Mouse (Mus musculus) thymus, adult 18-20 months (tissue): ENCODE data around the gene Foxo3.

Experiments
- DNase-seq, 2 experiments: peaks; one replicate each; pipeline ENCODE4 v3.0.0; 2022; ENCODE audit warnings: mixed read lengths in 2 of 2

The Foxo3 gene

DNA sequence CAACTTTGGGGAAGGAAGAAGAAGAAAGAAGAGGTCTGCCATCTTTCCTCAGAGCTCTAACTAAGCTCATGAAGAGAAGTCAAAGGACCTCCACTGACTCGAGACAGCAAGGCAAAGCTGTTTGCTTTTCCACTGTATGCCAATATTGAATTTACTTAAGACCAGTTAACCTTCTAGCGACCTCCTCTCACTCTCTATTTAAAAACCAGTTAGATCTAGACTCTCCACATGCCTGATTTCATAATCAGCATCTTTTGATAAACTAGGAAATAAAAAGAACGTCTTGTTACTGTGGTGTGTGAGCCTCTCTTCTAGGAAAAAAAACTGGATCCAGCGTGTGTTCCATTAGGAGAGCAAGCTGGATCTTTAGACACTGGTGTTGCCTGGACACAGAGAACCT, 28.4 kb downstream of the Foxo3 start:
- no peak for DNase-seq

DNA sequence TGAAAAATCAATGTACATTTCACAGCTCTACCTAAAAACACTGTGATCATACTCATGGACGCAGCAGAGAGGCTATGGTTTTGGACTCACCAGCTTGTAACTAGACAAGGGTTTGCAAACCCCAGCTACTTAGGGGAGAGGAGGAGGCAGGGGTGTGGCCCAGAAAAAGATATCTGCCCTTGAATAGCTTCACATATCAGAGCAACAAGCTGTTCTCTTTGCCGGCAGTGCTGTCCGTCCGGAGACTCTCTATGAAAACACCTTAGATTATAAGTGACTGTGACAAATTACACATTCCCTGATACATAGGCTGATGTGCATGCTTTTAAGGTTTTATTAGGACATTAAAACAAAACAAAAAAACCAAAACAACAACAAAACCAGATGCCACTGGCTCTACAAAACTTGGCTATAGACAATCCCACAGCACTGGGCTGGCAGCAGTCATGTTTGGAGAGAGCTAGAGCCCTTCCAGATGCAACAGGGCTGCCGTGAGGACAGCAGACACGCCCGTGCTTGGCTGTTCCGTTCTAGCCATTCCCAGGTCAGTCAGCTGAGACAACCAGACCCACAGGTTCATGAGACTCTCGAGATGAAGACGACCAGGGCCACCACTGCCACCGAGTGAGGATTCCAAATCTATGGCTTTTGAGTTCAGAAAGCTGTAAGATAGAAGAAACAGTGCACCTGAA, 29.3 kb downstream of the Foxo3 start:
- no peak for DNase-seq

DNA sequence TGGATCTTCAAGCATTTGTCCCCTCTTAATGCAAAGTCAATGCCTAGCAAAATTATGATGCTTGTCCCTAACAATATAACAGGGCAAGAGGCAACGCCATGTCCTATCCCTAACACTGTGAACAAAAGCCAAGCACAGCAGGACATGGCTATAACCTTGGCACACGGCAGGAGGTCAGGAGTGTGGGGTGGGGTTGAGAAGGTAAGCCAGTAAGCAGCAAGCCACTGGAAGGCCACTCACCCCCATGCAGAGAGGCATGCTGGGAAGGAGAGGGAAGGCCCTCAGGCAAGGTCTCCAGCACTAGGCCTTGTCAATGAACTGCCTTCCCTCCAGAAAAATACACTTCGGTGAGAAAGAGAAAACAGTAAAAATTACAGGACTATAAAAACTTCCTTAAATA, 30.1 kb downstream of the Foxo3 start:
- no peak for DNase-seq

DNA sequence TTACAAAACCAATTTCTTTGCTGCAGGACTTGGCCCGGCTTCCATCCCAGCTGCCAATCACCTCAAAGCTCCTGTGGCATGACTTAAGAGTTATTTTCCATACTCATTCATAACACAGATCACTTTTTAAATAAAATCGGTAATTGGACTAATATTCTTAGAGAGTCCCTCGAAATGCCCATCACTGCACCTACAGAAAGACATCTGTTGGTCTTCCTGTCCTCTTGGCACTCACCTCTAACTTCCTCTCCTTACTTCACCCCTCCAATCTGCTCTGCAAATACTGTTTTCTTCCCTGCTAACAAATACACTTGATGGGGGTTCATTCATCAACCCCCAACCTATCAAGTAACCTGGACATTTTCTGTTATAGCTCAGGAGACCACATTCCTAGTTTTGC, 30.9 kb downstream of the Foxo3 start:
- DNase-seq: no peak

DNA sequence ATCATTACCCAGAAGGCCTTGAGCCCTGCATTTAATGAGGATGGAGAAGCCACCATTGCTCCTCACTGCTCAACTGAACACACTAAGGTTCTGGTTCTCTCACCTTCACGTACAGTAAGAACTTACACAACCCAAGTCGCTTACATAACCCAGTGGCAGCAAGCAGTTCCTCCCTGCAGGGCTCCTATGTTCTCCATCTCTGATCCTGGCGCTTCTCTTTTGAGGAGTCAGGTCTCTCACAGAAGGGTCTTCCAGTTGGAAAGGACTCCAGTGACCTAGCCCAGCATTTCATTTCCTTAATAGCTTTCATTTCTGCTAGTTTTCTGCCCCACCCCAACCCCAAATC, 31.3 kb downstream of the Foxo3 start:
- no peak for DNase-seq

DNA sequence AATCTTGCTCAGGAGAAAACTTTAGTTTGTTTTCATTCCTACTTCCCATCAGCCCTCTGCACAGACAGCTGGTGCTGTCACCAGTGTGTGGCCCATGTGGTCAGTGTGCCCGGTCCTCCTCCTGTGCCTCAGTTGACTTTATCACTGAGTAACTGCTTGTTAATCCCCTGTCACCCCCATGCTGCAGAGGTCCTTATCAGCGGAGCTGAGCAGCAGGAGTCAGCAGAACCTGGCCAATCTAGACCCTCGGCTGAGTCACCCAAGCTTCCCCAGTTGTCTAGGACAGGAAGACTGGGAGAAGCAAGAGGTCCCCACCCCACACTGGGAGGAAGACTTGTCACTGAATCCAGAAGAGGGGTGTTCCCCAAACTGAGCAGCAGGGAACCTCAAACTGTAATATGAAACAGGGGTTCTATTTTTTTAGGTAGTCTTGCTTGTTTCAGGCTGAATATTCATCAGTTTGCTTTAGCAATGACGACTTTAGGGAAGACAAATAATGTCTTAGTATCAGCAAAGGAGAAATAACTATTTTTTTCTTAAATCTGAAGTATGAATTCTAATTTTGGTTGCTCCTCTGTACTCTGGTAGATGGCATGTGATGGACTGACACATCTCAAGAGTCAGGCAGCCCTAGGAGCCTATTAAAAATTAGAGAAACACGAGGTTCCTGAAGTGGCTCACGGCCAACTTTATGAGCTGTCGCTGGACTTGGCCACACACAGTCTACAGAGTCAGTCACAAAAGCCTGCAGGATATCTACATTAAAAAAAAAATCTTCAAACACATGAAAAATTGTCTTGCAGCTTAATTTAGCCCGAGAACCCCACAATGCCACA, 31.9 kb downstream of the Foxo3 start:
- no peak for DNase-seq

DNA sequence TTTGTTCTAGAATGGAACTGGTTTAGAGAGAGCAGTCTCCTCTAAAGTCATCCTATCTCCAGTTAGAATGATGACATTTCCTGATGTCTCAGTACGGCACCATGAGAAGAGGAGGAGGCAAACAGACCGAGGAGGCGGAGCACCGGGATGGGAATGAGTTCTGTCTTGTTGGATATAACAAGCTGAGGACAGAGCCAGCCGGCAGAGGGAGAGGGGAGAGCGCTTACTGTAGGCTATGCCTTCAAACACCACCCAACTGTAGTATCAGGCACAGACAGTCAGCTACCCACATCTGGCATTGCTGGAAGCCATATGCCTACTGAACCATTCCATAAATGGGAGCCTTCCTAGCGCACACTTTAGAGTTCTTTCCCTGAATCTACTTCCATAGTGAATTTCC, 32.6 kb downstream of the Foxo3 start:
- no peak for DNase-seq

DNA sequence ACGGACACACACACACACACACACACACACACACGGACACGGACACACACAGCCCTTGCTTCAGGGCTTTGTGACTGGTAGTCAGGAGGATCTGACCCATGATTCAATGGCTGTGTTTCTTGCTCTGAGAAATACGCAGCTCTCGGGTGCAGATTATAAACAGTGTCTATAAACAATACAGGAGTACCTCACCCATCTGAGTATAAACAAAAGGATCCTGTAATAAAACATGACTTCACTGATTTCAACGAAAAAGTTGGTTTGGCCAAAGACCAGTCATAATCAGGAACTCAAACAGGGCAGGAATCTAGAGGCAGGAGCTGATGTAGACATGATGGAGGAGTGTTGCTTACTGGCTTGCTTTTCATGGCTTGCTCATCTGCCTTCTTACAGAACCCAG, 34.1 kb downstream of the Foxo3 start:
- no peak for DNase-seq

DNA sequence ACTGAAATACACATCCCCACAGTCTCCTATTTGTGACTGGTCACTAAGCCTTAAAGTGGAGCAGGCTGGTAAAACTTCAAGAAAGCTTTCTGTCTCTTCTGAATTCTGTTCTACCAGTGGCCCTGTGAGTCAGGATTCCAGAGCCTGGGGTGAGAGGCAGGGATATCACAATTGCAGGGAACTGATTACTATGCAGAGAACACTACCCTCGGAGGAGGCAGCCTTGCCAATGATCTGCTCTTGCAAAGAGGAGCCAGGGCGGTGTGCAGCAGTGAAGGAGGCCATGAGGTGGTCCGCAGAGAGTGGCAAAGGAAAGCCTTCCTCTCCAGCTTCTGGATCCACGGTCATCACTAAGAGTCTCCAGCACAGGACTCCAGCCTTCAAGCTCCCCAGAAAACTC, 34.8 kb downstream of the Foxo3 start:
- no peak for DNase-seq

DNA sequence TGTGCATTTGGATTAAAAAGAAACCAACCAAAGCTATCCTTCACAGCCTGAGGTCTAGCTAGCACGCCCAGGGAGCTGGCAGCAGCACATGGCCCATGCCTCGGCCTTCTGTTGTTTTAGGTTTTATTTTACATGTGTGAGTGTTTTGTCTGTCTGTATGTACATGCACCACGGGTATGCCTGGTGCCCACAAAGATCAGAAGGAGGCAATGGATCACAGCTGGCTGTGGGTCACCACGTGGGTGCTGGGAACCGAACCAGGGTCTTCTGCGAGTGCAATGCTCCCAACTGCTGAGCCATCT, 36.8 kb downstream of the Foxo3 start:
- DNase-seq: no peak

DNA sequence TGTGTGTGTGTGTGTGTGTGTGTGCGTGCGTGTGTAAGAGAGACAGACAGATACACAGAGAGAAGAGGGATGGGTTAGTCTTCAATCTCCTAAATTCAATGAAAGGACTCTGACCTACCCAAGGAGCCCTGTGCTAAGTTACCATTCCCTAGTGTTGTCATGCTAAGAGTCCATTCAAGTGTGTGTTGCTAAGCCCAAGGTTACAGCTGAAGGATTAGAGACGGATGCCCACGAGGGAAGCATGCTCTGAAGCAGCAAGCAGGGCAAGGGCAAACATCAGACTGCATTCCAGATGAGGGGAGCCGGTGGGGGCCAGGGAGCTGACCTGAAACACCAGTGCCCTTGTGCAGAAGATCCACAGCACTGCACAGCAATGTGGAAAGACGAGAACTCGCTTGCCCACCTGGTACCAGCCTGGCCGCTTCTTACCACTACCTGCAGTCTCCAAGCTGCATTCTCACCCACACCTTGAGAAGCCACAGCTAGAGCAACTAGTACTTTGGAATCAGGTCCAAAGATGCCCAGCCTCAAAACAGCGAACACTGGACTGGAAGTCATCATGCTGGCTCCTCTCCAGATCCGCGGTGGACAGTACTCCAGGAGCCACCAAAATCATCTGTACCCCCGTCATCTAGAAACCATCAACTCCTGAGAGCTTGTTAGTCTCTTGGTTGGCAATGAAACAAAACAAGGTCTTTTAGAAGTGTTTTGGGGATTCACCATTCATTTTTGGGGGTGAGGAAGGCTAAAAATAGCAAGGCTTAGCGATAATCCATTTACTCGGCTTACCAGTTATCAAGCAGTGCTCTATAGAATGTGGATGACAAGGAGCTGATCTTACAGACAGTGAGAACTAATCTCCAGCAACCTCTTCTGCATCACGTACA, 37.4 kb downstream of the Foxo3 start:
- DNase-seq: no peak

DNA sequence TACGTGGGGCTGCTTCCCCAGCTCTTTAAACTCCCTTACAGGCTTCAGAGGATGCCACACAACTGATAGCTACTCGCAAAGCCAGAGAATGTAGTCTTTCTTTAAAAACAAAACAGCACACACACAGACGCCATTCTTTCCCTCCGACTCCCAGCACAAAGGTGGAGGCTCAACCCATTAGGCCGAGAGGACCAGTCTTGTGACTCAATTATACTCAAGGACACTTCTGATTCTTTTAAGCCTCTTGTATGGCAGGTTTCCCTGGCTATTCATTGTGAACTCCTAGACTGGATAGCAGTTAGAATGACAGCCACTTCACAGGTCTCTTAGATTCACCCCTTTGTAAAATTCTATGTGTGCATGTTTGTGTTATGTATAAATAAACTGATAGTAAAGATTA, 38.3 kb downstream of the Foxo3 start:
- DNase-seq: no peak

DNA sequence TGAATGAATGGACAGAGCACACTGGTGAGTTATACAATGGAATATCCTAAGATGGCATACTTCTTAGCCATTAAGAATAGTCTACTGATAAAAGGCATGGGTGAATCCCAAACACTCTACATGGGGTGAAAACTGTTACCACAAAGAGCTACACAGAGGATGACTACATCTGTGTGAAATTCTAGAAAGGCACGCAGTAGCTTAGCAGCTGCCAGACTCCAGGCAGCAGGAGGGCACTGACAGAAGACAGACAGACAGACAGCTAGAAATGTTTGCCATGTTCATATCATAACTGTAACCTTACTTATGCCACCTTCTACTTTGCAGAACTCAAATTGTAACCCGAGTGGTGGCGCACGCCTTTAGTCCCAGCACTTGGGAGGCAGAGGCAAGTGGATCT, 39.0 kb downstream of the Foxo3 start:
- DNase-seq: no peak

DNA sequence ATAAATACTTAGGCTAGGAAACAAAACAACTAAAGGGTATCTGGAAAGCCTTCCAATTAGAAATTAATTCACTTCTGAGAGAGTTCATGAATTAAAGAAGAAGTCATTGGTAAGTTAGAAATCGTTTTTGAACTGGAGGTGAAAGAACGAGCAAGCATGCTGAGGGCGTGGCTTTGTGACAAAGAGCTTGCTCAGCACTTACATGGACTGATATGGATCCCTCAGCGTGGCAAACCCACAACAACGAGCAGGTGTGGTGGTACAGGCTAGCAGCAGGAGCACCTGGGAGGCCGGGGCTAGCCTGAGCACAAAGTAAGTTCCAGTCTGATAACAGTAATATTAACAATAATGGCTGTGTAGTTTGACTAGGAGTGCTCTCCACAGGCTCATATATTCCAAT, 41.2 kb downstream of the Foxo3 start:
- no peak for DNase-seq

DNA sequence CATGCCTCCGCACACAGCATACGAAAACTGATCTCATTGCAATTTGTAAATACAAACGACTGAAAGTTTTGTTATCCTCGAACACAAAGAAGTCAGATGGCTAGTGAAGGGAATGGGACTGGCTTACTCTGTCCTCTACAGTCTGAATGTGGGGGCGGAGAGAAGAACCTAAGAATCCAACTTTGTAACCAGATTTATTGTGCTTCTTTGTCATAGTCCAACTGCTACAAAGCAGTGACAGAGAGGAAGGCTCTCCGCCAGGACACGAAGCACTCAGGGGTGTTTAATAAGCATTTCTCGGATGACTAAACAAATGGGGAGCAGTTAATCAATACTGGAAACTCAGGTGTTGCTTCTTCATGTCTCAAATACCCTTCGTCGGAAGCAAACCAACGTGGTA, 43.6 kb downstream of the Foxo3 start:
- no peak for DNase-seq

DNA sequence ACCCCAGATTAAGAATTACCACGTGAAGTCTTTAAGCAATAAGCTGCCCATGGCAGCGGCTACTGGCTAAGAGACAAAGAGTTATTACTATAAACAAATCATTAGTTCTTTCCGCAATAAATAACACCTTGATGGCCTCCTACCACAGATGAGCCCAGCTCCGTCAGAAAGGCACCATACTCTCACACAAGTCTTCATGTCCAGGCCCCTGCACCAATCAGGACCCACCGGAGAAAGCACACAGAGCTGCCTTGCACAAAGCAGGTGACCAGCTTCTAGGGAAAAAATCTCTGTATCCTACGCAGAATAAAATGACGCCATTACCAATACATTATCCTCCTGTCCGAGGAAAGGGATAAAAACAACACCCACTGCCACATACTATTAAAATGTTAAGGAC, 44.7 kb downstream of the Foxo3 start:
- no peak for DNase-seq

DNA sequence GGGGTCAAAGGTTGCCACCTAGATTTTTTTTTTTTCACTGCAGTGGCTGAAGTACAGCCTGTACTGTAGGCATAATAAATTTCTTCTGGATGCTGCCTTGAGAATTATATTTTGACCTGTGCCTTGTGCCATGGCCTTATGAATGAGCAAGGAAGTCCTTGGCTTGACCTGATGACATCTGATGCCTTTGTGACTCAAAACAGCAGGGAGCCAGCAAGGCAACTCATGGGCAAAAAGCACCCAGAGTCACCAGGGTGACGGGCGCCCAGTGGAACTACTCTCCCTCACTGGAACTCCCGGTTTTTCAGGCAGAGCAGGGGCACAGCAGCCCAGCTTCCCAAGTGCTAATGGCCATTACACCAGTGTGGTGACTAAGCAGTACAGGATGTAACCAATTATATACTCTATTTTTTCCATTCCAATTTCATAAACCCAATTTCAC, 45.4 kb downstream of the Foxo3 start:
- no peak for DNase-seq

DNA sequence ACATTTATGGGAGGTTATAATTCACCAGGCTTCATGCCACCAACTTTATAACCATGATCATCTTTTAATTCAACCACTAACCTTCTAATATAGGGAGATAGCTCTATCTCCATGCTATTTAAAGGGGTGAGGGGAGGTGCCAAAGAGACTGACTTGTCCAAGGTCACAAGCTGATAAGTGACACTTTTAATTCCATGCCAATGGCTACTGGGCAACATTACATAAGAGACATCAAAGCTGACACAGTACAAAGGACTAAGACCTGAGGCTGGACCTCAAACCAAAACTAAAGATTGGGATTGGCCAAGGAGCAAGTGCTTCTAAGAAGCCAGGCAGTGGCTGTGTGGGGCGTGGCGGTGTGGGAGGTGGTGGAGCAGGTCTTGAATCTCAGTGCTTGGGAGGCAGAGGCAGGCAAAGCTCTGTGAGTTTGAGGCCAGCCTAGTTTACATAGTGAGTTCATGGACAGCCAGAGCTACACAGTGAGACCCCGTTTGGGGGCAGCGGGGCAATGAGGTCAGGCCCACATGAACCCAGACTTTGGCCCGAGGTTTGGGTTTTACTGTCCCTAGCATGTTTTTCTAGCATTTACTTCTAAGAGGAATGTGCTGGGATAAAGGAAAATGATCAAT, 46.0 kb downstream of the Foxo3 start:
- no peak for DNase-seq

DNA sequence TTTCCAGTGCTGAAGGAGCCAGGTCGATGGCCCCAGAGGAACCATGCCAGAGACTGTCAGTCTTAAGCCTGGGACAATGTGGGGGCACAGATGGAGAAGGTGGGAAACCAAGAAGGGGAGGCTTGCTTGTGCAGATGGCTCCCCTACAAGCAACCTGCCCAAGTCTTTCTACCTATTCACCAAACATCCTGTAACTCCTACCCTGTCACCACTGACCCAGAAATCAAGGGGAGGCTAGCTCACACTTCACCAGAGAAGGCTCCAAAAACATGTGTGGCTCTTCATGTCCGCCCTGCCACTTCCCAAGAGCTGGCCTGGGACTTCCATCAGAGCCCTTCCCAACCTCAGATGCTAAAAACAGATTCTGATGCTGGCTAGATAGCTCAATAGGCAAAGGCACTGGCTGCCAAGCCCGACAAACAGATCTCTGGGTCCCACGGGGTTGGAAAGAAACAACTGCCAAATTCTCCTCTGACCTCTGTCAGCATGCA, 48.8 kb downstream of the Foxo3 start:
- no peak for DNase-seq

DNA sequence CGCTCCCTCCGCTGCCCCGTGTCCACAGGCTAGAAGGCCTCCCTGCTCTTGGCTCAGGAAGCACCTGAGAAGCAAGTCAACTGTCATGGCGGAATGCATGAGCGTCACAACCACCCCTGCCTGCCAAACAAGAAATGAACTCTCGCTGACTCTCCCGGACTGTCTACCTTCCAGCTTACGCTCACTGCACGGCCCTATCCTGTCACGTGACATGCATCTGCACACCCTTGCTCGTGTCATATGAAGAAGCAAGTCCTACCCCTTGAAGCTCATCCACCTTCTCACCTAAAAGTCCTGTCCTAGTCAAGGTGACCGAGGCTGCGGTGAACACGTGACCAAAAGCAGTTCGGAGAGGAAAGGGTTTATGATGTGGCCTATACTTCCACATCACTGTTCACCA, 50.4 kb downstream of the Foxo3 start:
- DNase-seq: no peak

DNA sequence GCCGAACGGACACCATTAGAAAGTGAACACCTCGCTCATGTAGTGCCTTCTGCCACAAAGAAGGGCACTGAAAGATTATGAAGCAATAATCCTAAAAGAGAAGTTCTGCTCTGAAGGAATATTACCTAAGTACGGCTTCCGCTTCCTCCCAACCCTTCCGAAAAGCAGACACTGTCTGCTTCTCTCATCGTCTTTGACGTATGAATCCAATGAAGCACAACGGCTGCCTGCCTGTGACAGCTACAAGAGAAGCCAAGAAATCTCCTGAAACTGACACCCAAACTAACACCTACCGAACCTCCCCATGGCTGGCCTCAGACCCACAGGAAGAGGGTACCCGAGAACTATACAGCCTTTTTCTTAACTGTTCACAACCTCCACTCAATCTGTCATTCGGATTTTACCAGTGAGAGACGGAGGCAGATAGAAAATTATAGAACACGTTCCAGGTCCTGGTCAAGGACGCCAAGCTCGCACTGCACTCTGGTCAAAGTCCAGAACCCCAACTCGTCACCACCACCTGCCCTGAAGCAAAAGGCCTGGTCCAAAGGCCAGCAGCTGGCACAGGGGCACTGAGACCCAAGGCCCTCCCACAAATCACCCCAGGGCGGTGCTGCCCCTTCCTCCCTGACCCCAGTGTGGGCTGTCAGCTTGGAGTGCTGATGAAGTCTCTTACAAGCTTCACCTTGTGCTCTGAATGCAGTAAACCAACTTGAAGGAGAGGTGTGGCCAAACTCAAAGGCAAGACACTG, 51.2 kb downstream of the Foxo3 start:
- no peak for DNase-seq

DNA sequence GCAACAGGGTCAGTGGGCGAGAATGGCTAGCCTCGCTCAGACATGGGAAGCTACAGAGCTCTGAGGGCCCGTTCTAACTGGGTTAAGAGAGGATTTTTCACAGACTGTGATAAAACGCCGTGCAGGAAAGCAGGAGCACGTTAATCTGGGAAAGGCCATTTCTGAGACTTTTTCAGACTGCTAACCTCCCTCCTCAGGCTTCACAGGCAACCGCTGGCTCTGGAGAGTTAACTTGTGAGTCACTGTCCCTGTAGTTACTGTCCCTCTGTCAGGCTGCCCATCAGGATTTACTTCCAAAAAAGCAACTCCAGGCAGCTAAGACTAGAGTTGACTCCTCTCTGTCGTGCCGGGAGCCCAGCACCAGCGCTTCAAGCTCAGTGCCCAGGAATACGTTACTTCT, 54.6 kb downstream of the Foxo3 start:
- no peak for DNase-seq
